Mouse (Mus musculus) neural tube, embryonic 15.5 days (tissue): ENCODE measurements at regions not wholly inside any gene's neighbourhood (a gene's known extent, or its start where the extent isn't known, plus 50 kb on each side); places are given as distances from the start of the nearest gene placed in this dataset.
A peak's percentile ranks its signal among the peaks of the same experiment; 100 is the strongest.
"Not testable (repeated sequence)": the region's sequence is repeated elsewhere in the genome, so short reads cannot be mapped to it uniquely, and the experiment has no call there.

Source experiments
- ATAC-seq: fragments of 200-750 bp; cut with Nextera tagmentation; 2 replicates; pipeline ENCODE4 v1.8.0; 2017; ENCODE audit warnings: mild to moderate bottlenecking, moderate TSS enrichment, moderate library complexity; ENCODE audit not compliant: low FRiP score
- H3K27ac ChIP-seq: fragments of 300-500 bp; sonication (generic); replicated peaks from 2 replicates; pipeline ENCODE4 v1.5.1; 2015; ENCODE audit warnings: mild to moderate bottlenecking, inconsistent platforms
- H3K27me3 ChIP-seq: fragments of 300-500 bp; sonication (generic); replicated peaks from 2 replicates; pipeline ENCODE4 v1.6.1; 2015; ENCODE audit warnings: inconsistent platforms
- H3K36me3 ChIP-seq: fragments of 300-500 bp; sonication (generic); 2 replicates; pipeline ENCODE4 v1.6.1; 2015; ENCODE audit warnings: inconsistent platforms
- H3K4me1 ChIP-seq: fragments of 300-500 bp; sonication (generic); 2 replicates; pipeline ENCODE4 v1.6.1; 2015; ENCODE audit warnings: inconsistent platforms
- H3K4me2 ChIP-seq: fragments of 300-500 bp; sonication (generic); 2 replicates; pipeline ENCODE4 v1.6.1; 2015; ENCODE audit warnings: inconsistent platforms, mild to moderate bottlenecking, moderate library complexity
- H3K4me3 ChIP-seq: fragments of 300-500 bp; sonication (generic); replicated peaks from 2 replicates; pipeline ENCODE4 v1.5.1; 2015; ENCODE audit warnings: mild to moderate bottlenecking, inconsistent platforms
- H3K9ac ChIP-seq: fragments of 300-500 bp; sonication (generic); replicated peaks from 2 replicates; pipeline ENCODE4 v1.6.1; 2015; ENCODE audit warnings: mild to moderate bottlenecking, inconsistent platforms
- H3K9me3 ChIP-seq: fragments of 300-500 bp; sonication (generic); replicated peaks from 2 replicates; pipeline ENCODE4 v1.6.1; 2016; ENCODE audit warnings: inconsistent platforms
- WGBS: fragments of 180-500 bp; shearing (Covaris S2); methylation state at CpG from one replicate; pipeline ENCODE4 v1.1.7; 2015; ENCODE audit warnings: mixed read lengths; 5-methylcytosine and 5-hydroxymethylcytosine counted together

- H3K27me3 ChIP-seq, result no peaks in the 10 kb centered on the region
- H3K9me3 ChIP-seq, result no peaks in the 10 kb centered on the region
- H3K9ac ChIP-seq, result no peak overlapping the region
- H3K27ac ChIP-seq, result no peak overlapping the region
- no peaks in the 10 kb centered on the region for H3K4me1 ChIP-seq
- no peak overlapping the region for H3K4me2 ChIP-seq
- 33% methylated on average over 12 of the region's 12 CpGs for WGBS
- H3K4me3 ChIP-seq, result no peak overlapping the region
- peak; percentile 81 for ATAC-seq
- no peaks in the 10 kb centered on the region for H3K36me3 ChIP-seq
Measured at GRCm38 (mm10) chr10:26139100-26140093, 60.5 kb upstream of the Tmem200a start.

- Histone ChIP-seq H3K4me3 (no peak overlapping the region), H3K27me3 (no peaks in the 10 kb centered on the region), H3K9me3 (no peaks in the 10 kb centered on the region), H3K9ac (no peak overlapping the region), H3K4me1 (no peaks in the 10 kb centered on the region), H3K27ac (no peak overlapping the region), H3K36me3 (no peaks in the 10 kb centered on the region), H3K4me2 (no peak overlapping the region)
- WGBS, result 84% methylated on average over 2 of the region's 2 CpGs
- ATAC-seq, result no peak
Measured at GRCm38 (mm10) chr10:26152586-26152985, 73.7 kb upstream of the Tmem200a start.

GRCm38 (mm10) chr10:26158786-26159185, 70.7 kb upstream of the Samd3 start:
- Histone ChIP-seq H3K27ac (no peak overlapping the region), H3K9ac (no peak overlapping the region), H3K4me2 (no peak overlapping the region), H3K36me3 (no peaks in the 10 kb centered on the region), H3K4me1 (no peaks in the 10 kb centered on the region), H3K27me3 (no peaks in the 10 kb centered on the region), H3K9me3 (no peaks in the 10 kb centered on the region), H3K4me3 (no peak overlapping the region)
- peak; percentile 21; the same call in 1 of the 2 replicates for ATAC-seq
- 8% methylated on average over 3 of the region's 3 CpGs for WGBS

- ATAC-seq, H3K4me2 ChIP-seq: not testable (repeated sequence)
Measured at GRCm38 (mm10) chr10:26161139-26161538, 68.4 kb upstream of the Samd3 start.

GRCm38 (mm10) chr10:26164531-26164930, 65.0 kb upstream of the Samd3 start:
- no peak overlapping the region for H3K27ac ChIP-seq
- H3K9me3 ChIP-seq, result no peaks in the 10 kb centered on the region
- no peak overlapping the region for H3K9ac ChIP-seq
- 88% methylated on average over 2 of the region's 2 CpGs for WGBS
- no peaks in the 10 kb centered on the region for H3K27me3 ChIP-seq
- ATAC-seq, result no peak
- no peak overlapping the region for H3K4me3 ChIP-seq
- H3K4me2 ChIP-seq, result no peak overlapping the region
- no peaks in the 10 kb centered on the region for H3K4me1 ChIP-seq
- H3K36me3 ChIP-seq, result no peaks in the 10 kb centered on the region

More at GRCm38 (mm10) chr10:26161139-26161538, 68.4 kb upstream of the Samd3 start:
- H3K9ac ChIP-seq, H3K9me3 ChIP-seq, H3K36me3 ChIP-seq, H3K4me3 ChIP-seq, H3K27me3 ChIP-seq, H3K4me1 ChIP-seq, H3K27ac ChIP-seq: not testable (repeated sequence)

- H3K4me1 ChIP-seq, result no peaks in the 10 kb centered on the region
- H3K27me3 ChIP-seq, result no peaks in the 10 kb centered on the region
- no peak overlapping the region for H3K27ac ChIP-seq
- 97% methylated on average over 1 of the region's 1 CpGs for whole genome bisulfite sequencing
- no peak overlapping the region for H3K4me2 ChIP-seq
- H3K9me3 ChIP-seq, result no peaks in the 10 kb centered on the region
- H3K36me3 ChIP-seq, result no peaks in the 10 kb centered on the region
- H3K4me3 ChIP-seq, result no peak overlapping the region
- no peak for ATAC-seq
- H3K9ac ChIP-seq, result no peak overlapping the region
Measured at GRCm38 (mm10) chr10:26177591-26177990, 51.9 kb upstream of the Samd3 start.

- no peaks in the 10 kb centered on the region for H3K36me3 ChIP-seq
- H3K9me3 ChIP-seq, result no peaks in the 10 kb centered on the region
- no peak for ATAC-seq
- H3K4me3 ChIP-seq, result no peak overlapping the region
- no peak overlapping the region for H3K4me2 ChIP-seq
- H3K27ac ChIP-seq, result no peak overlapping the region
- H3K27me3 ChIP-seq, result no peaks in the 10 kb centered on the region
- WGBS, result 74% methylated on average over 3 of the region's 3 CpGs
- H3K4me1 ChIP-seq, result no peaks in the 10 kb centered on the region
- no peak overlapping the region for H3K9ac ChIP-seq
Measured at GRCm38 (mm10) chr10:26178356-26178755, 51.2 kb upstream of the Samd3 start.
